Mouse (Mus musculus) ES-E14 (cell line): ENCODE data around the gene Gss. TPM values are rescaled to one million over a fixed set of nuclear protein-coding genes. Genes with fewer than 3 reads are reported as not detected.
A peak's percentile ranks its signal among the peaks of the same experiment; 100 is the strongest.

ENCODE experiments used
- DNase-seq: peaks from one replicate; pipeline ENCODE4 v3.0.0-alpha.2; 2013; ENCODE audit warnings: low read depth, low spot score
- H3K27ac ChIP-seq: 2 replicates; pipeline ENCODE4 v1.5.1; 2012; ENCODE audit warnings: low read depth, mild to moderate bottlenecking, low read length, moderate library complexity, mixed read lengths; ENCODE audit not compliant: poor library complexity, insufficient read depth, severe bottlenecking
- H3K36me3 ChIP-seq: 2 replicates; pipeline ENCODE4 v1.6.1; 2012; ENCODE audit warnings: mild to moderate bottlenecking, low read length, moderate library complexity, mixed read lengths; ENCODE audit not compliant: control insufficient read depth, poor library complexity, insufficient read depth, severe bottlenecking
- H3K4me1 ChIP-seq, 2 experiments: fragments of 150-350 bp in 1 of 2; sonication (generic) in 1 of 2; 2 replicates each; pipeline ENCODE4 v1.6.1; 2012; ENCODE audit warnings: low read length in 2 of 2, mild to moderate bottlenecking in 1 of 2, mixed read lengths in 1 of 2; ENCODE audit not compliant: control insufficient read depth in 2 of 2, insufficient read depth in 2 of 2, poor library complexity in 1 of 2
- H3K4me3 ChIP-seq, 2 experiments: fragments of 150-350 bp in 1 of 2; sonication (generic) in 1 of 2; 2 replicates each; pipeline ENCODE4 v1.5.1; 2012; ENCODE audit warnings: low read length in 2 of 2, low read depth in 1 of 2, mild to moderate bottlenecking in 1 of 2, mixed read lengths in 1 of 2; ENCODE audit not compliant: insufficient read depth in 1 of 2, poor library complexity in 1 of 2, severe bottlenecking in 1 of 2
- H3K9ac ChIP-seq: 2 replicates; pipeline ENCODE4 v1.6.1; 2012; ENCODE audit warnings: low read depth, mild to moderate bottlenecking, low read length, mixed read lengths; ENCODE audit not compliant: poor library complexity, insufficient read depth, severe bottlenecking
- H3K9me3 ChIP-seq: fragments of 150-350 bp; sonication (generic); 2 replicates; pipeline ENCODE4 v1.6.1; 2012; ENCODE audit warnings: low read depth, mild to moderate bottlenecking, low read length; ENCODE audit not compliant: control insufficient read depth, insufficient read depth
- CHD2 ChIP-seq: IDR thresholded peaks from 2 replicates; pipeline ENCODE4 v1.6.1; 2014; ENCODE audit warnings: mild to moderate bottlenecking, low read depth, low read length, inconsistent platforms
- HCFC1 ChIP-seq: IDR thresholded peaks from 2 replicates; pipeline ENCODE4 v1.6.1; 2012; ENCODE audit warnings: low read length, inconsistent platforms, borderline replicate concordance; ENCODE audit not compliant: insufficient read depth
- MAFK ChIP-seq: IDR thresholded peaks from 2 replicates; pipeline ENCODE4 v1.6.1; 2014; ENCODE audit warnings: mild to moderate bottlenecking, low read depth, low read length, inconsistent platforms; ENCODE audit not compliant: insufficient read depth
- ZC3H11A ChIP-seq: IDR thresholded peaks from 2 replicates; pipeline ENCODE4 v1.6.1; 2012; ENCODE audit warnings: low read depth, mild to moderate bottlenecking, inconsistent platforms, low read length, borderline replicate concordance
- ZNF384 ChIP-seq: IDR thresholded peaks from 2 replicates; pipeline ENCODE4 v1.6.1; 2012; ENCODE audit warnings: low read depth, low read length, inconsistent platforms
- in situ Hi-C, 2 experiments: fragments of 600-800 bp; cut with MboI; formaldehyde crosslinking; loops; one replicate each; pipeline ENCODE4 v1.15.1; 2025; ENCODE audit warnings: low sequenced_read_pairs in 2 of 2, inconsistent platforms in 1 of 2; ENCODE audit not compliant: unreplicated experiment in 2 of 2
- total RNA-seq: library from RNA; depleted of rRNA; stranded (reverse); fragments of 300-350 nt; gene quantifications from 2 replicates; pipeline ENCODE4 v1.2.3, GENCODE M21; 2012

The Gss gene
- total RNA-seq, 1 experiment = 27.8 TPM

- H3K27ac ChIP-seq = no peak overlapping the region
- no peaks in the 10 kb centered on the region for H3K36me3 ChIP-seq
- TF ChIP-seq MAFK (no peak), ZC3H11A (no peak), HCFC1 (no peak), CHD2 (no peak), ZNF384 (no peak)
- H3K9ac ChIP-seq = no peak overlapping the region
- DNase-seq = no peak
- in situ Hi-C loops = no loop called here
- peaks cover 0 to 30% of the 10 kb centered on the region in 2 experiments; a peak in 1 of 4 replicates for H3K4me1 ChIP-seq
- H3K4me3 ChIP-seq = peak overlapping the region; percentile 20 to 34; a peak in 2 of 4 replicates
- no peaks in the 10 kb centered on the region for H3K9me3 ChIP-seq
Measured at GRCm38 (mm10) chr2:155628519-155628918, 35.9 kb upstream of the Gss start.

- H3K9me3 ChIP-seq = no peaks in the 10 kb centered on the region
- H3K9ac ChIP-seq = no peak overlapping the region
- H3K4me1 ChIP-seq = peaks cover 0 to 30% of the 10 kb centered on the region in 2 experiments; a peak in 1 of 4 replicates
- TF ChIP-seq HCFC1 (no peak), CHD2 (no peak), ZC3H11A (no peak), ZNF384 (no peak), MAFK (no peak)
- peak overlapping the region in 1 of 2 experiments; percentile 20; a peak in 1 of 4 replicates for H3K4me3 ChIP-seq
- no peak for DNase-seq
- in situ Hi-C loops = no loop called here
- no peak overlapping the region for H3K27ac ChIP-seq
- no peaks in the 10 kb centered on the region for H3K36me3 ChIP-seq
Measured at GRCm38 (mm10) chr2:155628112-155628511, 35.5 kb upstream of the Gss start.

GRCm38 (mm10) chr2:155627030-155627738 is 34.6 kb upstream of the Gss start:
- H3K36me3 ChIP-seq = no peaks in the 10 kb centered on the region
- in situ Hi-C loops = no loop called here
- H3K4me3 ChIP-seq = peak overlapping the region in 1 of 2 experiments; percentile 13; a peak in 1 of 4 replicates
- DNase-seq = peak; percentile 71
- H3K4me1 ChIP-seq = peaks cover 0 to 34% of the 10 kb centered on the region in 2 experiments; a peak in 1 of 4 replicates
- peak overlapping the region; percentile 28; the same call in 1 of the 2 replicates for H3K9ac ChIP-seq
- TF ChIP-seq HCFC1 (no peak), ZC3H11A (no peak), MAFK (no peak), ZNF384 (no peak), CHD2 (no peak)
- no peaks in the 10 kb centered on the region for H3K9me3 ChIP-seq
- no peak overlapping the region for H3K27ac ChIP-seq

- no peak for TF ChIP-seq ZC3H11A
- no peak for TF ChIP-seq CHD2
- TF ChIP-seq MAFK = no peak
- TF ChIP-seq ZNF384 = no peak
- no peak for TF ChIP-seq HCFC1
- Histone ChIP-seq H3K27ac (no peak overlapping the region), H3K4me1 (peaks cover 0 to 31% of the 10 kb centered on the region in 2 experiments; a peak in 1 of 4 replicates), H3K9ac (no peak overlapping the region), H3K36me3 (no peaks in the 10 kb centered on the region), H3K9me3 (no peaks in the 10 kb centered on the region), H3K4me3 (no peak overlapping the region)
- DNase-seq = no peak
- in situ Hi-C loops = no loop called here
Measured at GRCm38 (mm10) chr2:155626277-155626676, 33.7 kb upstream of the Gss start.
